Mouse (Mus musculus): ENCODE results near the gene Tgtp2.
"Not testable (repeated sequence)": the region's sequence is repeated elsewhere in the genome, so short reads cannot be mapped to it uniquely, and the experiment has no call there.

Gene Tgtp2

DNA sequence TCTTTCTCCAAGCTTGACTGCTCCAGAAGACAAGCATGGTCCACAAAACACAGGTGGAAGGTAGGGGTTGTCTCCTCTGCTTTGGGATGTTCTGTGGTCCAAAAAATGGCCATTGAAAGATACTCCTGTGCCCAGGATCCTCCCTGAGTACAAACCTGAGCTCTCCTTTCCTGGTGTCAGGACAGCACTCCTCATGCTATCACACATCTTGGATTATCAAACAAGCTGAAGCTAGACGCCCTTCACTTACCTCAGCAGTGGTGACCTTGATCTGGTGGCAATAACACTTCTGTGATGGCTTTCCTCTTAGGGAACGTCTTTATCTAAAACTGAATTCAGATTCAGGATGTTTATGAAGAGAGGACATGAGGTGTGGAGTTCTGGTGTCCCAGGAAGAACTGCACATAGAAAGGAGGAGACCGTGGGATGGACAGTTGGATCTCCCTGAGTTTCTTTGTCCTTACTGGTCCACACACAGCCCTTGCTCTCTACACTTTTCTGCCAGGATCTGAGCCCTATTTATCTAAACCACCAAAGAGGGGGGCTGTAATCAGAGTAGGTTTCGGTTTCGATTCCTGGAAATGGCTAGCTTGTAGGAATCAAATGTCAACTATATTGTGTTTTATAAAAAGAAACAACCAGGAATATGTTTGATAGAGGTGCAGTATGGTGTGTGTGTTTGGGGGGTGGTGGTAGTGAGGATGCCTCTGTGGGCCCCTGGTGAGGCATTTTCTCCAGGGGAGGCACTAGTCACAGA lies at the start of gene Tgtp2:
Gene Tgtp2 (minus strand): TSS at position 494 of the 757 bp plus-strand sequence.
- not testable (repeated sequence) for ATAC-seq (ENCODE audit: low TSS enrichment)

DNA sequence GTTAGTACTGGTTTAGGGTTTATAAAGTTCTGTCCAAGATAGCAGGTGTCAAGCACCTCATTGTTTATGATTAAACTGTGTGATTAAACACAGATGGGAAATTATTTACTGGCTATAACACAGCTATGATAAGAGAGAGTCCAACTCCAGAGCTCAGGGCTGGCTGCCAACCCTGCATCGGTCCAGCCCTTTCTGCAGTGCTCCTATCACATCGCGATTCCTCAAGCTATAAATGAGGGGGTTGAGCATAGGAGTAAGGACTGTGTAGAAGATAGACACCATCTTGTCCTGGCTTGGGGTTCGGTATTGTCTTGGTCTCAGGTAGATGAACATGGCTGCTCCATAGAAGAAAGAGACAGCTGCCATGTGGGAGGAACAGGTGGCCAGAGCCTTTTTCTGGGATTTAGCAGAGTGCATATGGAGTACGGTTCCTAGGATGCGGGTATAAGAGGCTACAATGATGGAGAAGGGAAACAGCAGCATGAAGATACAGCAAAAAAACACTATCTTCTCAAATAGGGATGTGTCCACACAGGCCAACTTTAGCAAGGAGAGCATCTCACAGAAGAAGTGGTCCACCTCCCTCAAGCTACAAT lies 48.7 kb upstream of the Tgtp2 start:
- ATAC-seq (ENCODE audit: low TSS enrichment) = peak; percentile 66

DNA sequence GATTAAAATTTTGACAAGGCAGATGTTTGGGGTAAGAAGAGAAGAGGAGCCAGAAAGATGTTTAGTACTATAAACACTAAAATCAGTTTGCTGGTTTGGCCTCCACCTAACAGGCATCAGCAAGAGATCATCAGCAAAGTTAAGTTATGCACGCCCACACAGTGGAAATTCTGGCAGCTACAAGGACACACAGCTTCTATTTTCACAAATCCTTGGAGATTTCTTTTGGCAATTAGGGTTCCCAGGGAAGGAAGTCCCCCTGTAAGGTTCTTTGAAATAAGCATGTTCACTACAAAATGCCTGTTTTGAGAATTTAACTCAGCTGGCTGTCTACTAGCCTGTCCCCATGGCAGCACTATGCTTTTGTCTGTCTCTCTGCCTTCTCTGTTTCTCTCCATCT lies 47.0 kb upstream of the Tgtp2 start:
- ATAC-seq (ENCODE audit: low TSS enrichment) = peak; percentile 56

DNA sequence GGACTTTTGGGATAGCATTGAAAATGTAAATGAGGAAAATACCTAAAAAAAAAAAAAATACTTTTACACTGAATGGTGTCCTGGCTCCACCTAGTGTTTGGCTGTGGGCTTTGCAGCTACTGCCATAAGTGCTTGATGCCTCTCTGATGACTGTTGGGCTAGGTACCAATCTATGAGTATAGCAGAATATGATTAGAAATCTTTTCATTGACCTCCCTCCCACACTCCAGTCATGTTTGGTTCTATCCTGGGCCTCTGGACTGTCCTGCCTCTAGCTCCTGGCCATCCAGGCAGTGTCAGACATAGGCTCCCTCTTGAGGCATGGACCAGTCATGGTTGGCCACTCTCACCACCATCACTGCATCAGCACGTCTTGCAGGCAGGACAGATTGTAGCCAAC lies 44.8 kb upstream of the Tgtp2 start:
- peak; percentile 76 for ATAC-seq (ENCODE audit: low TSS enrichment)

DNA sequence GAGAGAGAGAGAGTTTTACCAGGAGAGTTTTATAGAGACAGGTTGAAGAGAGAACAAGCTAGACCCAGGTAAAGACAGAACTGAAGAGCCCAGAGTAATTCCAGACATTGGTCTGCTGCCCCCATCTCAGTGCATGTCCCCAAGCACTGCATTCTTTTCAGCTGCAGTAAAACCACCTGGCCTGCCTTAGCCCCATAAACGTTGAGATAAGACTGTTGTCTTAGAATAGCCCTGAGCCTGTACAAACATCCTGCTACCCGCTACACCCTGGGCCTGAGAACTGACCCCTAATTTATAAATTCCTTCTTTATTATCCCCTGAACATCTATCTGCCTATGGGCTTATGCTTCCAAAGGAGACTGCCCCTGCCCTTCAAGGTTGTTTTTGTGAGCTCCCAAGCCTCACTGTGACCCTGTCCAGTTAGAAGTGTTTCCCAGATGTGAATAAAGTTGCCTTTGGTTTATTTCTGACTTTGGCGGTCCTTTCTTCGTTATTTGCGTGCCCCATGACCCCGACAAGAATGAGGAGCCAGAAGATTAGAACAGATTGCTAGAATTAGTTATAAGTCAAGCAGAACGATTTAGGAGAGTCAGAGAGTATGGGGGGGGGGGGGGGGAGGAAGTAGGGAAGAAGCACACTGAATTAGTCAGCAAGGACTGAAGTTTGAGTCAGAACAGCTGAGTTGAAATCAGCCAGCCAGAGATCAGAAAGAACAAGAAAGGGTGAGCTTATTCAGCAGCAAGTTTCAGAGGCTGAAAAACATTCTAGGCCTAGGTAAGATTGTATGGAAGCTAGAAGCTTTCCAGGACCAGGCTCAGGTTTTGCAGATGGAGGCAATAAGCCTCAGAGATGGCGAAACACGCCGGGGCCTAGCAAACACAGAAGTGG lies 43.9 kb upstream of the Tgtp2 start:
- ATAC-seq (ENCODE audit: low TSS enrichment) = no peak

DNA sequence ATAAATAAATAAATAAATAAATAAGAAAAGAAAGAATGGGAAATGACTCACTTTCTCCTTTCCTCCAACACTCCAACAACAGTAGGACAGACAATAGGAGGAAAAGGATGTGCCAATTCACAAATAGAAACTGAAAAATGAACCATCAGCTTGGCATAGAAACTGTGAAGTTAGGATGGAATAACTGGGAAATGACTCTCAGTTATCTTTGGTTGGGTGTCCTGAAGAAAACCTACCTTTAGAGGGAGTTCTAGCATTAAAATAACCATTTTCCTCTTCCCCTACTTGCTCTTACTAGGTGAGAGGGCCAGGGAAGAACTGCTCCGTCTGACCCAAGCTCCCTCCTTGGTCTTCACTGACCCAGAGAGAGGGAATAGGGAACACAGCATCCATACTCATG lies 41.7 kb upstream of the Tgtp2 start:
- no peak for ATAC-seq (ENCODE audit: low TSS enrichment)

DNA sequence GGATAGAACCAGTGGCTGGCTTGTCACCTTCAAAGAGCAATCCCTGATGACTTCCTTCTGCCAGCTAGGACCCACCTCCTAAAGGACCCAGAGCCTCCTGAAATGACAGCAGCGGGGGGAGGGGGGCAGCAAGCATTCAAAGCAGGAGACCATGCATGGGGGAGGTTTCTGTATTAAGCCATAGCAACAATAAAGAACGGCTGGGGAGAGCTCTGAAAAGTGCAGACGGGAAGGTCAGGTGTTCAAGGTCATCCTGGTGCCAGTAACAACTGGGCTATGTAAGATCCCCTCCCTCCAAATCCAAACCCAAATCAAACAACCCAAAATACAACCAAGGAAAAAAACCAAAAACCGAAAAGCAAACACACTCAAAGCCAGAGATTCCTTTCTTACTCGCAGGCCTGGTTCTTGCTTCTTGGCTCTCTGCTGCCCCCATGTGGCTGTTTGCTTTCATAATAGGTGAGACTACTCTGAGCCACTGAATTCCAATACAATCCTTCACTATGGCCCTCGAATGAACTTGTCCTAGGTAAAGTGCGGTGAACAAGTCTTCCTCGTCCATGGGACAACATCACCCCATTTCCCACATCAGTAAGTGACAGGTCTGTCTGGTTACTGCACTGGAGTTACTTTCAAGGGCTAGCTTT lies 39.2 kb upstream of the Tgtp2 start:
- peak; percentile 96 for ATAC-seq (ENCODE audit: low TSS enrichment)

DNA sequence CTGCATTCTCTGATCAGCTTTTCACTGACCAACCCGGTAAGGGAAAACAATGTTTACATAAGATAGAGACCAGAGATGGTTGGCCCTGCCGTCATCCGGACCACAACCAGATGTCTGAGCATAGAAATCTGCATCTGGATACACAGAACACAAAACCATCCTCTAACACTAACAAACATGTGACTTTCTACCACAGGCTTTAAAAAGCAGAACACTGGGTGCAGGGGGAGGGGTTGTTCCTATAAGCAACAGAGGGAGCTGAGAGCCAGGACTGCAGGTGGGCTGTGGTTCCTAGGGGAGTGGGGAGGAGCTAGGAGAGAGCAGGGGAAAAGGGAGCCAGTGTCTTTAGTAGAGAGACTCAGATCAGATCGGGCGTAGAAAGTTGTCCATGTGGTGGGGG lies 37.5 kb upstream of the Tgtp2 start:
- no peak for ATAC-seq (ENCODE audit: low TSS enrichment)

DNA sequence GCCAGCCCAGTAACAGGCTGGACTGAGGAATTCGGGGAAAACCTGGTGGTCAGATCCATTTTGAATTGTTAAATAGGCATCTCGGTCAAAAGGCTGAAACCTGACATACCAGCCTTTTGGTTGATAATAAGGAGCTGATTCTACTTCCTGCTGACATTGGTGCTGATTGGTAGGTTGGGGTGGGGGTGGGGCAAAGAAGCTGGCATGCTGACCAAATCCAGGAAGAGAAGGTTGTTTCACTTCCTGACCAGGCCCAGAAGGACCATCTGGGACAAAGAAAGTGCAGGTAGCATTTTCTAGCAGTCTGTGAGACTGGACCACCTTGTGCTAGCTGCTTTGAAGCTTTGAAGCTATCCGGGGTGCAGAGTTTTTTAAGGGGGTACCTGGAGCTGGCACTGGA lies 36.4 kb upstream of the Tgtp2 start:
- ATAC-seq (ENCODE audit: low TSS enrichment) = no peak

DNA sequence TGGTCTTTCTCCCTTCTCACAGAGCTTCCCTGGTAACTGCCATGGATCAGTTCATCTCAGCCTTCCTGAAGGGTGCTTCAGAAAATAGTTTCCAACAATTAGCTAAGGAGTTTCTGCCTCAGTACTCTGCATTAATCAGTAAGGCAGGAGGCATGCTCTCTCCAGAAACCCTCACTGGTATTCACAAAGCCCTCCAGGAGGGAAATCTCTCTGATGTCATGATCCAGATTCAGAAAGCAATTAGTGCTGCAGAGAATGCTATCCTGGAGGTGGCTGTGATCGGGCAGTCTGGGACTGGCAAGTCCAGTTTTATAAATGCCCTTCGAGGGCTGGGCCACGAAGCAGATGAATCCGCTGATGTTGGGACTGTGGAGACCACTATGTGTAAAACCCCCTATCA lies 31.4 kb upstream of the Tgtp2 start:
- ATAC-seq (ENCODE audit: low TSS enrichment) = no peak

DNA sequence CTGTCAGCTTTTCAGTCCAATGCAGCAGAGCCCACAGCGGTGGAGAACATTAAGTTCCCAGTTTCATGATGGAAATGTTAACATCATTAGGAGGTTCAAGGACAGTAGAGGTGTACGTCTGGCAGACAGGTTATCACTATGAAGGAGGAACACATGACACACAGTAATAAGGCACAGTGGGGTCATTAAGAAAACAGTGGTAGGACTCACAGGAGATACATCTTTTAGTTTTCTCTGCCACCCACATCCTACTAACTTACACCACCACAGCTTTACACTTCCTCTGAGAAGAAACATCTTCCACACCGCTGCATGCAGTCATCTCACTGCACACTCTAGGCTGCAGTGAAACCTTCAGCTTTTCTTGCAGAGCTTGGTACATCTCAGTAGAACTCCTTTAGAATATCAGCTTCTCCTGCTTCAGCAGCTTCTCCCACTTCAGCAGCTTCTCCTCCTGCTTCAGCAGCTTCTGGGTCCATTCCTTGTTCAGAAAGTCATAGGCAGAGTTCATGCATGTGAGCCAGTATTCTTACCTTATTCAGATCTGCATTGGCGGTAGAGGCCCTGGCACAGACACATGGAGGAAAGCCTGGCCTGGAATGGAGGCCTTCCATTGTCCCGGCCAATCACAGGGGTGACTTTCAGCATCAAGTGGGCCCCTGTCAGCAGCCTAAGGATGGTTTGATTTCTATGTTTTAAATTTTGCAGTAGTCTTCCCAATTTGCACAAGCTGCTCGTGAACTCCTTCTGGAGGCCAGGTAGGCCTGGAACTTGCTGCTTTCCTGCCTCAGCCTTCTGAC lies 30.1 kb upstream of the Tgtp2 start:
- ATAC-seq (ENCODE audit: low TSS enrichment) = no peak

DNA sequence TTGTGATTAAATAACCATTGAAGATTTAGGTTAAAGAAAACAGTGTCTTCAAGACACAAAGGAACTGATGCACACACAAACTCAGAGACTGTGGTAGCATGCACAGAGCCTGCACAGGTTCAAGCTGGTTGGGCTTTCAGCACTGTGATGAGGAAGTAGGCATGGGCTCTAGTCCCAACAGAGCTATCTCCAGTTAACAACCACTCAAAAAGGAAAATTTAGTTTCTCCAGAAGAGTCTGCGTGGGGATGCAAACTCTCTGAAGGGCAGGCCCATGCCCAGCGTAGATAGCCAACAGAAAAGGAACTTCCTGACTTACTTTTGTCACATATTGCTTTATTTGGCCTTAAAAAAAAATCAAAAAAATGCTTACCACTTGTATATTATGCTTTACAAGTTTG lies 28.8 kb upstream of the Tgtp2 start:
- ATAC-seq (ENCODE audit: low TSS enrichment) = no peak

DNA sequence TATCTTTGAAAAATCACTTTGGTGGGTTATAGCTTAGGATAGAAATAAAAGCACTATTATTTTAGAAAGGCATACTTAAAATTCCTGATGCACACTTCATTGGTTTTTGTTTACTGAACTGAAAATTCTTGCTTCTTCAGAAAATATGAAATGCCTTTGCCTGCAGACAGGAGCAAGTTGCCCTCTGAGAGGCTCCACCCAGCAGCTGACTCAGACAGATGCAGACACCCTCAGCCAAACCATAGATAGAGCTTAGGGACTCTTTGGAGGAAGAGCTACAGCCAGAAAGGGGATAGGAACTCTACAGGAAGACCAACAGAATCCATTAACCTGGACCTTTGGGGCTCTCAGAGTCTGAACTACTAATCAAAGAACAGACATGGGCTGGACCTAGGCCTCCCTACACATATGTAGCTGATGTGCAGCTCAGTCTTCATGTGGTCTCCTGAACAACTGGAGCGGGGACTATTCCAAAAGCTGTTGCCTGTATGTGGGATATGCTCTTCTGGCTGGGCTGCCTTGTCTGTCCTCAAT lies 28.1 kb upstream of the Tgtp2 start:
- ATAC-seq (ENCODE audit: low TSS enrichment) = no peak

DNA sequence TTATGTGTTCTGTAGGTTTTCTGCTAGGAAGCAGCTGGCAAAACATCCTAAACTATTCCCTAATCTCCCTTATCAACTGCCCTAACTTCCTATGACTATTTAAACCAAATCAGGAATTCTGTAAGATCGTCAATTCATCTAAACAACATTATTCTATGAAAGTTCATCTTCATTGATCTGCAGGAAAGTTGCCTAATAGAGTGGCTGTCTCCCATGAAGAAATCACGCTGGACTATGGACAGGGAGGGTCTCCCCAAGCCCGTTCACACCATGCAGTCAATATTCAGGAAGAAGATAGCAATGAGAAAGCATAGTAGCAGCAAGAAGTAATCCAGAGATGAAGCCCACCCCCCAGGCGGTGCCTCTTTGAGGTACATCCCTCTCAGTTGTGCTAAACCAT lies 27.2 kb upstream of the Tgtp2 start:
- no peak for ATAC-seq (ENCODE audit: low TSS enrichment)

DNA sequence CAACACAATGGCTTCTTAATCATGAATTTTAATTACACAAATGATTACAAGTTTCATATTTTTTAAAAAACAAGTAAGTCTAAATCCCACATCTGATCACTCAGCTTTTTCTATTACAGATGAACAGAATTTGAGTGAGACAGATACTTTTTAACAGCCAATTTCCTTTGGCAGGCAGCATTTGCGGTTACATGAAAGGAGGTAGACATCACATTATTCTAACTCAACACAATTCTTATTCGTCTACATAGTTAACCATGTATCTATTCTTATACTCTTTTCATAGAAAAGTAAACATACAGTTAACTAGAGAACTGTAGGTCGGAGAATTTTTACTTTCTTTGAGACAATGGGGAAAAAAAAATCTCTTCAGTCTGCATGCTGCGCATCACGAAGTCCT lies 26.5 kb upstream of the Tgtp2 start:
- no peak for ATAC-seq (ENCODE audit: low TSS enrichment)

DNA sequence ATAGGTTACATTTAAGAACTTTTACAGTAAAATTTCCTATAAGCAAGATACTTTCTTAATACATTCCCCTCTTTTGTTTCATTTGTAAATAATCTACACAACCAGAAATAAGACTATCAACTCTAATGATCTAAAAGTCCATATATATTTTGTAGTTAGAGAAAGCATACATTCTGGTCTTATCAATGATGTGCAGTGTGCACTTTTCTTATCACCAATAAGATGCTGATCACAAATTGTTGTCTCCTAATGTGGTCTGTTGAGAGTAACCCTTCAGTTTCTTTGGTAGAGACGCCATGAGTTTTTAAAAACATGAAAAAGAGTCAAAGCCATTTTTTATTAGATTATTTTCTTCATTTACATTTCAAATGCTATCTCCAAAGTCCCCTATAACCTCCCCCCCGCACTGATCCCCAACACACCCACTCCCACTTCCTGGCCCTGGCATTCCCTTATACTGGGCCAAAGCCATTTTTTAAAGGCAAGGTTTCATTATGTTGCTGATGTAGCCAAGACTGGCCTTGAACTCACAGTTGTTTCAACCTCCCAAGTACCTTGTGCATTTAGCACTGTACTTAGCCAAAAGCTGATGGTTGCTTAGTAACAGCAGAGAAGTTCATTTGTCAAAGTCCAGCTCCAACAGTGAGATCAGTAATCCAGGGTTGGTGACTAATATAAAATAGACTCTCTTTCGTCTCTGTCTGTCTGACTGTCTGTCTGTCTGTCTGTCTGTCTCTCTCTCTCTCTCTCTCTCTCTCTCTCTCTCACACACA lies 25.9 kb upstream of the Tgtp2 start:
- ATAC-seq (ENCODE audit: low TSS enrichment) = no peak

DNA sequence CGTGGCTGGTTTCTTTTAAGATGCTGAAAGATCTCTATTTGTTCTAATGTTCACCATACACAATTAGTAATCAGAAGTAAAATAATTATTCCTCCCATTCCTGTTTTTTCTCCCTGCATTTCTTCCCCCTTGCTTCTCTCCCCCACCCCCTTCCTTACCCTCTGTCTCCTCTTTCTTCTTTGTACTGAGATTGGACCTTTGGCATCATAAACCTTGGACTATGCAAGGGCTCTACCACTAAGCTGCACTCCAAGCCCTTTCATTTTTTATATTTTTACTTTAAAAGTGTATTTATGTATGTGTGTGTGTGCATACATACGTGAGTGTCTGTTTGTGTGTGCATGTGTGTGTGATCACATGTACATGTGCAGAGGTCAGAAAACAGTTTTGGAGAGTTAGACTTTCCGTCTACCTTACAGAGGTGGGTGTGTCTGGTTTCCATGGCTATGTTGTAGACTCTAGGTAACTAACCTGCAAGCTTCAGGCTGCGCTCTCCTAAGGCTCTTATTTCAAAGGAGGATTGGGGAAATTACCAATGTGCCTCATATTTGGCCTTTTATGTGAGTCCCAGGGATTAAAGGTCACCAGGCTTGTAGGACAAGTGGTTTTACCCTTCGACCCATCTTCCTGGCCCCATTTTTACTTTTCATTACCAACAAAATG lies 25.1 kb upstream of the Tgtp2 start:
- ATAC-seq (ENCODE audit: low TSS enrichment) = no peak

DNA sequence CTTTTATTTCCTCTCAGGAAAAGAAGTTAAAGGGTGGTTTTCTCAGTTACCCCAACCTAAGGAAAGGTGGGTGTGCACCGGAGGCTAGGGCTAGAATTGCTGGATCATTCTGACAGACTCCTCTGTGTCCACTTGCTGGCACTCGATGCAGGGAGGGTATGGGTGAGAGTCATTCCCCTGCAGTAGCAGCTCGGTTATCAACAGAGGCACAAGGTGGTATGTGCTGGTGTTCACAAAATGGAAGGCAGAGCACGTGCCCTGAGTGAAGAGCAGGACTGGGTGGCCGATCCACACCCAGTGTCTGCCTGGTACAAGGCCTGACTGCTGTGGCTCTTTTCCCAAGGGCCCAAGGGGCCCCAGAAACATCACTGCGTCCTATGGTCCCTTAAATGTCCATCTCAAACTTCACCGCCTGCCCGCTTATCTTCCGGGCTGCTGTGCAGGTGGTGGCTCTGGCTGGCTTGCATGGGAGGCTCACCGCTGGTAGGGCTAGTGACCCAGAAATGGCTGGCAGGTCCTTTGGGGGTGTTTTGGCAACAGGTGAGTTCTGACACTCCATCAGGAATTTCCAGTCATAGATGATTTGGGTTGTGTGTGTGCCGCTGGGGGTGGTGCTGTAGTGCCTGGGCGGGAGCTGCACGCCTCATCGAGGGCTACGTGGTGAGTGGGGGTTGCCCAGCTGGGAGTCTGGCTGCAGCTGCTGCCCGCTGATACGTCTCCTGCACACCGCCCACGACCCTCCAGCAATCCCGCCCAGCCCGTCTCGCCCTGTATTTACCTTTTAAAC lies 24.0 kb upstream of the Tgtp2 start:
- no peak for ATAC-seq (ENCODE audit: low TSS enrichment)

DNA sequence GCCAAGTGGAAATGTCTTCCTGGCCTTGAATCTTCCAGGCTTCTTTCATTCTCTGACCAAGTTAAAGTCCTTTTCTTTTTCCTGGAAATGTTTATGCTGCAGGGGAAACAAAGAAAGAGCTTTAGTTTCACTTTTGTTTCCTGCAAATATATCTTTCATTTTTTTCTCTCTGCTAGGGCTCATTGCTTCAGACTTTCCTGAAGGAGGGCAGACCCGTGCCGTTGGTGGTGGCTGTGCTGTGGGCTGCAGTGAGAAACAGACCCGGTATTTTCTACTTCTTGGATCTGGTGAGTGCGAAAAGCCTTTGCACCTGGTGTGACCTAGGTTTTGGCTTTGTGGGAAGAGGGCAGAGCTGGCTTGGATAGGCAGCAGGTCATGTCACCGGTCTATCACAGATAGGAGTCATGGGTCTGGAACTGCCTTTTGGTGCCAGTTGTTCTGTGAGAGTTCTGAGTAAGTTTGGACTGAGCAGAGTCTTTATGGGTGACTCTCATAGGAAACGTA lies 22.9 kb upstream of the Tgtp2 start:
- ATAC-seq (ENCODE audit: low TSS enrichment) = no peak

Measured in frontal cortex, adult (tissue).